Mouse (Mus musculus) cerebellum, adult 2 months (tissue): Measurements from ENCODE around the gene Hnf1a.

Experiments
- CTCF ChIP-seq: fragments of 200-500 bp; IDR thresholded peaks from 2 replicates; pipeline ENCODE4 v1.5.1; 2011; ENCODE audit warnings: low read depth, mild to moderate bottlenecking, control low read depth, low read length, moderate library complexity, borderline replicate concordance; ENCODE audit not compliant: insufficient read depth
- POLR2A ChIP-seq: fragments of 200-500 bp; IDR thresholded peaks from 2 replicates; pipeline ENCODE4 v1.6.1; 2011; ENCODE audit warnings: low read length, control low read depth, borderline replicate concordance; ENCODE audit not compliant: insufficient read depth

GRCm38 (mm10) chr5:115002781-115003180 is 31.9 kb upstream of the Hnf1a start:
- TF ChIP-seq CTCF (no peak), POLR2A (no peak)
